Mouse (Mus musculus): ENCODE data around the gene Map3k1. TPM values are rescaled to one million over a fixed set of nuclear protein-coding genes. Genes with fewer than 3 reads are reported as not detected.

Map3k1 gene
- total and polyA plus RNA-seq, 3 experiments = 24.6 to 99.2 (median 51.8) TPM

- Histone ChIP-seq H3K36me3 (replicated peaks) (peaks cover 12% of the 10 kb centered on the region), H3K4me1 (ENCODE audit: insufficient read depth, low read depth, low read length) (peaks cover 46% of the 10 kb centered on the region), H3K9me3 (replicated peaks) (no peaks in the 10 kb centered on the region), H3K4me3 (ENCODE audit: low read depth, low read length) (peak overlapping the region; percentile 89), H3K27me3 (ENCODE audit: insufficient read depth, low read length) (peaks cover 14% of the 10 kb centered on the region; the same call in 1 of the 2 replicates)
- TF ChIP-seq TAL1 (conservative IDR thresholded peaks at IDR 0.05; ENCODE audit: low read depth, low read length) (no peak), GATA1 (IDR thresholded peaks at IDR 0.05; ENCODE audit: borderline replicate concordance, low read length) (no peak), POLR2AphosphoS5 (IDR thresholded peaks at IDR 0.05; ENCODE audit: insufficient replicate concordance, low read depth, low read length) (no peak), CTCF (IDR thresholded peaks at IDR 0.05; ENCODE audit: low read depth, low read length) (no peak), GATA2 (IDR thresholded peaks at IDR 0.05; ENCODE audit: borderline replicate concordance, low read depth, low read length) (no peak)
- DNase-seq (ENCODE audit: low spot score) = peak; percentile 23
- ATAC-seq (ENCODE audit: extremely low read depth, insufficient number of reproducible peaks, low FRiP score, poor library complexity, severe bottlenecking) = no peak
These were observed 1.0 kb downstream of the Map3k1 start for GRCm38 (mm10) chr13:111807596-111808386.

- H3K4me1 ChIP-seq (ENCODE audit: insufficient read depth, low read depth, low read length) = peaks cover 49% of the 10 kb centered on the region
- H3K27me3 ChIP-seq (ENCODE audit: insufficient read depth, low read length) = peaks cover 14% of the 10 kb centered on the region; the same call in 1 of the 2 replicates
- DNase-seq (ENCODE audit: low spot score) (no peak), ATAC-seq (ENCODE audit: extremely low read depth, insufficient number of reproducible peaks, low FRiP score, poor library complexity, severe bottlenecking) (no peak; the same call in 1 of the 2 replicates)
- H3K36me3 ChIP-seq (replicated peaks) = peaks cover 18% of the 10 kb centered on the region
- peak overlapping the region; percentile 89 for H3K4me3 ChIP-seq (ENCODE audit: low read depth, low read length)
- no peaks in the 10 kb centered on the region for H3K9me3 ChIP-seq (replicated peaks)
- TF ChIP-seq GATA1 (IDR thresholded peaks at IDR 0.05; ENCODE audit: borderline replicate concordance, low read length) (no peak), POLR2AphosphoS5 (IDR thresholded peaks at IDR 0.05; ENCODE audit: insufficient replicate concordance, low read depth, low read length) (no peak), GATA2 (IDR thresholded peaks at IDR 0.05; ENCODE audit: borderline replicate concordance, low read depth, low read length) (no peak), CTCF (IDR thresholded peaks at IDR 0.05; ENCODE audit: low read depth, low read length) (no peak), TAL1 (conservative IDR thresholded peaks at IDR 0.05; ENCODE audit: low read depth, low read length) (no peak)
These were observed 1.6 kb downstream of the Map3k1 start for GRCm38 (mm10) chr13:111807105-111807595.

- Histone ChIP-seq H3K4me1 (ENCODE audit: insufficient read depth, low read depth, low read length) (peaks cover 59% of the 10 kb centered on the region), H3K4me3 (ENCODE audit: low read depth, low read length) (peak overlapping the region; percentile 16; the same call in 1 of the 2 replicates)
- ATAC-seq (ENCODE audit: extremely low read depth, insufficient number of reproducible peaks, low FRiP score, poor library complexity, severe bottlenecking) = no peak
These were observed 2.8 kb downstream of the Map3k1 start for GRCm38 (mm10) chr13:111805738-111806722.

GRCm38 (mm10) chr13:111804951-111805673, 3.7 kb downstream of the Map3k1 start:
- peaks cover 32% of the 10 kb centered on the region for H3K36me3 ChIP-seq (replicated peaks)
- H3K4me1 ChIP-seq (ENCODE audit: insufficient read depth, low read depth, low read length) = peaks cover 65% of the 10 kb centered on the region
- DNase-seq (ENCODE audit: low spot score) (no peak), ATAC-seq (ENCODE audit: extremely low read depth, insufficient number of reproducible peaks, low FRiP score, poor library complexity, severe bottlenecking) (no peak)
- H3K9me3 ChIP-seq (replicated peaks) = no peaks in the 10 kb centered on the region
- no peak overlapping the region; the same call in 1 of the 2 replicates for H3K4me3 ChIP-seq (ENCODE audit: low read depth, low read length)
- peaks cover 6% of the 10 kb centered on the region; the same call in 1 of the 2 replicates for H3K27me3 ChIP-seq (ENCODE audit: insufficient read depth, low read length)
- TF ChIP-seq CTCF (IDR thresholded peaks at IDR 0.05; ENCODE audit: low read depth, low read length) (no peak), GATA2 (IDR thresholded peaks at IDR 0.05; ENCODE audit: borderline replicate concordance, low read depth, low read length) (no peak), GATA1 (IDR thresholded peaks at IDR 0.05; ENCODE audit: borderline replicate concordance, low read length) (no peak), POLR2AphosphoS5 (IDR thresholded peaks at IDR 0.05; ENCODE audit: insufficient replicate concordance, low read depth, low read length) (no peak), TAL1 (conservative IDR thresholded peaks at IDR 0.05; ENCODE audit: low read depth, low read length) (no peak)

More at GRCm38 (mm10) chr13:111805738-111806722, 2.8 kb downstream of the Map3k1 start:
- H3K27me3 ChIP-seq (ENCODE audit: insufficient read depth, low read length) = peaks cover 8% of the 10 kb centered on the region; the same call in 1 of the 2 replicates
- DNase-seq (ENCODE audit: low spot score) = no peak
- H3K36me3 ChIP-seq (replicated peaks) = peaks cover 28% of the 10 kb centered on the region
- H3K9me3 ChIP-seq (replicated peaks) = no peaks in the 10 kb centered on the region
- TF ChIP-seq TAL1 (conservative IDR thresholded peaks at IDR 0.05; ENCODE audit: low read depth, low read length) (no peak), GATA1 (IDR thresholded peaks at IDR 0.05; ENCODE audit: borderline replicate concordance, low read length) (no peak), POLR2AphosphoS5 (IDR thresholded peaks at IDR 0.05; ENCODE audit: insufficient replicate concordance, low read depth, low read length) (no peak)

GRCm38 (mm10) chr13:111804189-111804588, 4.6 kb downstream of the Map3k1 start:
- Histone ChIP-seq H3K27me3 (ENCODE audit: insufficient read depth, low read length) (no peaks in the 10 kb centered on the region), H3K4me1 (ENCODE audit: insufficient read depth, low read depth, low read length) (peaks cover 61% of the 10 kb centered on the region)

More at GRCm38 (mm10) chr13:111804189-111804588, 4.6 kb downstream of the Map3k1 start:
- Histone ChIP-seq H3K4me3 (ENCODE audit: low read depth, low read length) (no peak overlapping the region), H3K36me3 (replicated peaks) (peaks cover 35% of the 10 kb centered on the region), H3K9me3 (replicated peaks) (no peaks in the 10 kb centered on the region)
- TF ChIP-seq GATA1 (IDR thresholded peaks at IDR 0.05; ENCODE audit: borderline replicate concordance, low read length) (no peak), POLR2AphosphoS5 (IDR thresholded peaks at IDR 0.05; ENCODE audit: insufficient replicate concordance, low read depth, low read length) (no peak), GATA2 (IDR thresholded peaks at IDR 0.05; ENCODE audit: borderline replicate concordance, low read depth, low read length) (no peak), CTCF (IDR thresholded peaks at IDR 0.05; ENCODE audit: low read depth, low read length) (no peak), TAL1 (conservative IDR thresholded peaks at IDR 0.05; ENCODE audit: low read depth, low read length) (no peak)
- ATAC-seq (ENCODE audit: extremely low read depth, insufficient number of reproducible peaks, low FRiP score, poor library complexity, severe bottlenecking) (no peak), DNase-seq (ENCODE audit: low spot score) (no peak)

All from G1E (cell line).